Mouse (Mus musculus): ENCODE measurements around the gene Uck1.

- TF ChIP-seq POLR2A (IDR thresholded peaks at IDR 0.05; ENCODE audit: control insufficient read depth, extremely low read depth, insufficient read depth, low read length, poor library complexity) (no peak), CTCF (IDR thresholded peaks at IDR 0.05; ENCODE audit: borderline replicate concordance, control insufficient read depth, extremely low read depth, insufficient read depth, low read length, poor library complexity) (no peak)
These were observed 22.3 kb upstream of the Uck1 start for GRCm38 (mm10) chr2:32282289-32282688.
